Mouse (Mus musculus) hematopoietic stem cell, adult 5-6 weeks (primary cell): ENCODE measurements around the gene Fbxo2. TPM values are rescaled to one million over a fixed set of nuclear protein-coding genes. Genes with fewer than 3 reads are reported as not detected.

Source experiments
- ATAC-seq, 2 experiments: fragments of 125-278 bp in 1 of 2; replicated peaks in 1 of 2; 2 replicates each; pipeline ENCODE4 v1.8.0; 2016 to 2017; ENCODE audit warnings: inconsistent platforms in 2 of 2, mild to moderate bottlenecking in 2 of 2, moderate number of reproducible peaks in 2 of 2, low read depth in 1 of 2, moderate TSS enrichment in 1 of 2; ENCODE audit not compliant: low FRiP score in 2 of 2, poor library complexity in 2 of 2, severe bottlenecking in 2 of 2, insufficient read depth in 1 of 2, low TSS enrichment in 1 of 2
- total RNA-seq: library from RNA; stranded (forward); fragments of 172-1452, 232-1000 nt; gene quantifications from 2 replicates; pipeline ENCODE4 v1.2.3, GENCODE M21; 2017

Gene Fbxo2
- total RNA-seq, 1 experiment from 2014 or later = not detected

DNA sequence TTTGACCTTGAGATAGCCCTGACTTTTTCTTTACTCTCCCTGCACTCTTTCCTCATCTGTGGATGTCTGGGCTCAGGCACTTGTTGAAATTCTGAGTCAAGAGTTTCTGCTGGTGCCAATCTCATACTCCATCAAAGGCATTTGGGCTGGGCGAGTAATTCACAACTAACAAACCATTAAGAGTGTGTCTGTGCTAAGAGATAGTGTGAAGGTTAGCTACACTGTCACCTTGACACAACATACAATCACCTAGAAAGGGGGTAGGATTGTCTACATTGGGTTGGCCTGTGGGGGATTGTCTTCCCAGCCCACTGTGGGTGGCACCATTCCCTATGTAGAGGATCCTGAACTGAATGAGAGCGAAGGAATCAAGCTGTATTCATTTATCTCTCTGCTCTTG, 43.1 kb downstream of the Fbxo2 start:
- no peak for ATAC-seq

DNA sequence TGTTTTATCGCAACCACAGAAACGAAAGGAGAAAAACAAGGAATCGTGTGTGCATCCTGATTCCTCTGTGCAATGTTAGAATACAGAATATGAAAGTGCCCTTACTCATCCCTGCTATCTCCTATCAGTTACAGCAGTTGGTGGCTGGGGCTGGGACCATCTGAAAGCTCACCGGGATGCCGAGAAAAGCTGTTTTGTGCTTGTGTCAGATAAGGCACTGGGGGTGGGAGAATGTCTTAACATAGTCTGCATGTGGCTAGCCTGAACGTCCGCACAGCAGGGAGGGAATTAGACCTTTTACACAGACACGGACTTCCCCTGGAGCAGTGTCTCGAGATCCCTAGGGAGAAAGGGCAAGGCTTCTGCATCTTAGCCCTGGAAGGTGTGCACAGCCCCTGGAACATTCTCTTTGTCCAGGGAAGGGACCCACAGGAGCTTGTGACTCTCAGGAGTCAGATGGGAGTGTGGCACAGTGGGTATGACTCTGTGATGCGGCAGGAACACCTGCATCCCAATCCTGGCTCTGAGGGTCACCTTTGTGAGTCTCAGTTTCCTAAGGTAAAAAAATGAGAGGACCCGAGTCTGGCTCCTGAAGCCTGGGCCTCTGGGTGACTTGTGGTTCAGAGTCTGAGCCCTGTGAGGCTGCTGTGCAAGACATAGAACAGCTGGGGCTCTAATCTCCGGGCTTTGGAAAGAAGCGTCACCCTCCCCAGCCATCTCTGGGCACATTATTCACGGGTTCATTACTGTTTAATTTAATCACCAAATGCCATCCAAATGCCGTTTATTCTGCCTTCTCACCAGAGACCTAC, 43.8 kb downstream of the Fbxo2 start:
- ATAC-seq = no peak; a peak in 1 of 4 replicates

DNA sequence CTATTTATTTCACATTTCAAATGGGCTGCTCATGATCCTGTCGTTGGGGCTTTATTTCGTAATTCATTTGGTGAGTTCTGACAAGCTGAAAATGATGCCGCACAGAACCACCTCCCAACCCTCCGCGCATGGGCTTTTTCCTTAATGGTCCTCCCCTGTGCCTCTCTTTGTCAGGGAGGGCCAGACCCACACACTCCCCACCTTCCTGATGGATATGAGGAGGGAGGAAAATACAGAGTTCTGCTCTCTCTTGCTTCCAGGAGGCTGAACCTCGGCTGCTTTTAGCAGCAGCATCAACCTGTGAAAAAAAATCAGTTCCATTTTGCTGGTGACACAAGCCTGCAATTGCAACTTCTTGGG, 44.4 kb downstream of the Fbxo2 start:
- no peak for ATAC-seq

DNA sequence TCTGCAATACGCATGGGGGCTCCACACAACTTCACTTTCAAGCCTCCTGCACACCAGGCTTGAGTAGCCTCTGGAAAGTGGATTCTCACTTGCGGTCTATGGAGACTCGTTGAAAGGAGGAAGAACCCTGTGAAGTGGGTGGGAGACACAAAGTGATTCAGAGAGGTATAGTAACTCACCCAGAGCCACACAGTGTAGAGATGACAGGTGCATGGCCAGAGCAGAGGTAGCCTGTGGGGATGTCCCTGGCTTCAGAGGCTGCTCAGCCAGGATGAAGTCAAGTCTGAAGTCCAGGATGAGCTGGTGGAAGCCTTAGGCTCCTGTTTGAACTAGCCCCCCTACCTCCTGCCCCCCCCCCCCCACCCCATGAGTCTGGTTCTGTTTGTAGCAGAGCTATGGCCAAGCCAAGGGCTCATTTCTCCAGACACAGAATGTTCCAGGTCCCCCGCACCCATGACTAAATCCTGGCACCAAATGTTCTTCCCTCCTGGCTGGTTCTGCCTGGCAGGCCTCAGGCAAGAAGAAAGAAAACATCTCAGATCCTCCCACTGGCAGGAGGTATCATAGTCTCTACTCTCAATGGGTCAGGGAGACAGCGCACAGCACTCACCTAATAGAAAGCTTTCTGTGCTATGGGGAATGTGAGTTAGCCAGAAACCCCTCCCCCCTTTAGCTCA, 54.2 kb downstream of the Fbxo2 start:
- ATAC-seq = no peak

DNA sequence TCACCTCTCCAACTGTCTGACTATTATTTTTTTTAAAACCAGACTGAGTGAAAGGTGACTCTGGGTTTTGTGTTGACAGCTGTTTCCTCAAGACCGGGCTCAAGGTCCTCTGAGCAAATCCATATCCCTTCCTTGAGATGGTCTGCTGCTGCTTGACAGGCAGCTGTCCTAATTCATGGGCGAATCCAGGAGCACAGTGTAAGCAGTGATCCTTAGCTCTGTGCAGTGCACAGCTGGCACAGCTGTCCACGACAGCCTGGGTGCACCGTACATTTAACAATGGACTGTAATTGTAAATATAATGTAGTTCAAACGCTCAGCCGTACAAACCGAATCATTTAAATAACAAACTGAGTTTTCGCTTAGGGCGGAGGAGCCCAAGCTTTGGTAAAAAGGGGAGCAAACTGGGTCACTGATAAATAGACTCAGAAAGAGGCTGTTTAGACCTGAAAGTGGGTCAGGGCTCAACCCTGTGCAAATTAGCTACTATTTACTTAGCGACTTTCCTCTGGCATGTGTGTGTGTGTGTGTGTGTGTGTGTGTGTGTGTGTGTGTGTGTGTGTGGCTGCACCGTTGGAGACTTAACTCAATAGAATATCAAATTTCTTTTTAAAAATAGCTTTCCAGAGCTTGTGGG, 55.0 kb downstream of the Fbxo2 start:
- ATAC-seq = no peak

Other genes with a start within 250 kb of the Fbxo2 start
- gene Plod1, start 223.9 kb upstream of the Fbxo2 start, total RNA-seq = 10.5 and 11.4 TPM in 2 replicates
- gene 2510039O18Rik, start 219.7 kb upstream of the Fbxo2 start, total RNA-seq = 25.0 and 31.0 TPM in 2 replicates
- not detected in 2 replicates for gene Nppb, start 174.8 kb upstream of the Fbxo2 start, total RNA-seq
- gene Nppa, start 159.9 kb upstream of the Fbxo2 start, total RNA-seq = not detected in 2 replicates
- gene Clcn6, start 121.8 kb upstream of the Fbxo2 start, total RNA-seq = 4.3 TPM in 2 replicates
- 4.1 and 11.3 TPM in 2 replicates for gene Mthfr, start 121.5 kb upstream of the Fbxo2 start, total RNA-seq
- gene Agtrap, start 72.6 kb upstream of the Fbxo2 start, total RNA-seq = 42.2 and 44.9 TPM in 2 replicates
- 4.1 and 10.3 TPM in 2 replicates for gene Mad2l2, start 30.2 kb upstream of the Fbxo2 start, total RNA-seq
- not detected in 2 replicates for gene Draxin, start 29.9 kb upstream of the Fbxo2 start, total RNA-seq
- 6.2 and 13.1 TPM in 2 replicates for gene Fbxo6, start 8.5 kb upstream of the Fbxo2 start, total RNA-seq
- gene Fbxo44, start 139 bp upstream of the Fbxo2 start, total RNA-seq = 3.9 and 4.1 TPM in 2 replicates
- not detected in 2 replicates for gene Disp3, start 127.3 kb downstream of the Fbxo2 start, total RNA-seq